Mouse (Mus musculus): Measurements from ENCODE around the gene Gpx3. TPM values are rescaled to one million over a fixed set of nuclear protein-coding genes. Genes with fewer than 3 reads are reported as not detected.

Gpx3 gene
- polyA plus RNA-seq, 1 experiment from 2014 or later = 89.8 TPM

DNA sequence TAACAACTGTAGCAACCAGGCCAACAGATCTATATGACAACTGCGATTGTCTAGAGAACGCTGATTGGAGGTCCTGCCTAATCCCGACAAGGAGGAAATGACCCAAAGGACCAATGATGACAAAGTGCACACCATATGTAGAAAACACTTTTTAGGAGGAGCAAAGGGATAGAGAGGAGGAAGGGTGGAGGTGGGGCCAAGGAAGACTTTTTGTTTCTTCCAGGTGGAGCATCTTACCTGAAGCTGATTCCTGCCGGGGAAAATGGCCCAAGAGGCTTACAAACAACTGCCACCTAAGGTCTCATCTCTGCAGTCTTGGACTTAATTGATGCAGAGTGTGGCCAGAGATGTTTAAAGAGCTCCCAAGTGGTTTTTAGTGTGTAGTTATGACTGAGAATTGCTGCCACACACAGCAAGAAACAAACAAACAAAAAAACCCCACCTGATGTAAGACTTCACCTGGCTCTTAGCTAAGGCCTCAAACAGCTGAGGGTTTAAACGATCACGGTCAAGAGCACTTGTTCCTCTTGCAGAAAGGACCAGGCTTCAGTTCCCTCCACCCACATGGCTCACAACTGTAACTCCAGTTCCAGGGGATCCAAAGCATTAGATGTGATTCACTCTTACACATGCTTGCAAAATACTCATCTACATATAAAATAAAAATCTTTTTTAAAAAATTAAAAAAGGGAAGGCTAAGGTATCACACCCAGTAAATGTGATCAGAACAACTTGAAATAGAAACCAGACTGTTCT, 36.7 kb upstream of the Gpx3 start:
- Histone ChIP-seq H3K27me3 (replicated peaks; ENCODE audit: control insufficient read depth, insufficient read depth, low read length) (no peaks in the 10 kb centered on the region), H3K9me3 (ENCODE audit: control insufficient read depth, low read length) (no peaks in the 10 kb centered on the region), H3K9ac (ENCODE audit: low read depth, low read length) (peak overlapping the region; percentile 98), H3K4me1 (ENCODE audit: control insufficient read depth, insufficient read depth, low read length) (peaks cover 17% of the 10 kb centered on the region), H3K4me2 (ENCODE audit: low read depth, low read length) (peak overlapping the region; percentile 62), H3K4me3 (ENCODE audit: low read depth, low read length) (peak overlapping the region; percentile 90), H3K36me3 (ENCODE audit: control insufficient read depth, insufficient read depth, low read length) (peaks cover 12% of the 10 kb centered on the region), H3K27ac (replicated peaks; ENCODE audit: low read depth, low read length) (peak overlapping the region; percentile 92)
- DNase-seq (ENCODE audit: low spot score) = no peak
- WGBS = 71% methylated on average over 6 of the region's 6 CpGs
- no peak for ATAC-seq (ENCODE audit: low read depth)

DNA sequence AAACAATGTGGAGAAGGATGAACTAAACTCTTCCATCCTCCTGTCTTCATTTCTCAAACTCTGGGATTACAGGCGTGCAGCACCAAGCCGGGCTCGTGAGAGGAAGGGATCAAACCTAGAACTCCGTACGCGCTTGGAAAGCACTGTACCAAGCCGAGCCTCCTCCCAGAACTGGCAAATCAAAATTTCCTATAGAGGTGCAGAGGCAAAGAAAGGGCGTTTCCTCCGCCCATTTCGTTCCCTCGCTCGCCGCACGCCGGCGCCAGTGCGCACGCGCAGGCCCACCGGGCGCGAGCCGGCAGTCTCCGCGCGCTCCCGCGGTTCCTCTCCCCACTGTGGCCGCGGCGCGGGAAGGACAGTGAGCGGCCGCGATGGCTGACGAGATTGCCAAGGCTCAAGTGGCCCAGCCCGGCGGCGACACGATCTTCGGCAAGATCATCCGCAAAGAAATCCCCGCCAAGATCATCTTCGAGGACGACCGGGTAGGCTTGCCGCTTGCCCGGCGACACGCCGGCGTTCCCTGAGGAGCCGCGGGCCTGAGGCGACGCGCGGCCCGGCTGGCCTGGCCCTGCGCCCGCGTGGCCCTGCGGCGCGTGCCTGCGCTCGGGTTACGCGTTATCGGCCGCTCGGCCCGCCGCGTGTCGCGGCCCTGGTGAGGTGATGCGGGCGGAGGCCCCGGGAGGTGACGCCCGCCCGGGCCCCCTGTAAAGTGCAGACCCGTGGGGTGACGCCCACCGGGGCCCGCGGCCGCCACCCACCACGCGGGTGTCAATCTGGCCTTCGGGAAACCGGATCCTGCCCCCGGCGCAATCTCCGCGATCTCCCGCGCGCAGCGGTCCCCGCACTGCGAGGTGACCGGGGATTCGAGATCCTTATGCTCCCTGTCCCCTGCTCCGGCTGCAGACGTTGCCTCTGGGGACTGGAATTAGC, 35.9 kb upstream of the Gpx3 start, which contains the start of gene Hint1:
Hint1 (plus strand) TSS at position 265 of the 930 bp plus-strand sequence.
- H3K27me3 ChIP-seq (replicated peaks; ENCODE audit: control insufficient read depth, insufficient read depth, low read length) = no peaks in the 10 kb centered on the region
- peak within 1 kb of the TSS; percentile 92 for H3K27ac ChIP-seq (replicated peaks; ENCODE audit: low read depth, low read length)
- peaks cover 21% of the 10 kb centered on the region for H3K36me3 ChIP-seq (ENCODE audit: control insufficient read depth, insufficient read depth, low read length)
- H3K4me3 ChIP-seq (ENCODE audit: low read depth, low read length) = peak within 1 kb of the TSS; percentile 90
- DNase-seq (ENCODE audit: low spot score) (peak; percentile 94), ATAC-seq (ENCODE audit: low read depth) (peak; percentile 89)
- peak within 1 kb of the TSS; percentile 62 for H3K4me2 ChIP-seq (ENCODE audit: low read depth, low read length)
- peak within 1 kb of the TSS; percentile 98 for H3K9ac ChIP-seq (ENCODE audit: low read depth, low read length)
- peaks cover 13% of the 10 kb centered on the region for H3K4me1 ChIP-seq (ENCODE audit: control insufficient read depth, insufficient read depth, low read length)
- H3K9me3 ChIP-seq (ENCODE audit: control insufficient read depth, low read length) = no peaks in the 10 kb centered on the region
- 0% methylated on average over 62 of the region's 107 CpGs for WGBS

DNA sequence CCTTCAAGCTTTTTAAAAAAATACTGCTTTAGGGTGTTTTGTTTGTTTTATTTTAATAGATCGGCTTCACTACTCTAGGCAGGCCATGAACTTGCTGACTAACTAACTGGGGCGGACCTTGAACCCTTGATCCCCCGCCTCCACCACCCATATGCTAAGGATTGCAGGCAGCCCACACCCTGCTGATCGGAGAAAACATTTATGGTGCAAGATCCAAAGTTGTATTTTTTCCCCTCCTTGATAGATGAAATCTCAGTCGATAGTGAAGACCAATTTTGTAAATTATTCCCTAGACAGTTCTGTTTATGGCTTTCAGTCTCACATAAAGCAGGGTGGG, 35.2 kb upstream of the Gpx3 start:
- peak overlapping the region; percentile 62 for H3K4me2 ChIP-seq (ENCODE audit: low read depth, low read length)
- ATAC-seq (ENCODE audit: low read depth) (no peak; the same call in 1 of the 2 replicates), DNase-seq (ENCODE audit: low spot score) (peak; percentile 24)
- H3K27me3 ChIP-seq (replicated peaks; ENCODE audit: control insufficient read depth, insufficient read depth, low read length) = no peaks in the 10 kb centered on the region
- peaks cover 27% of the 10 kb centered on the region for H3K36me3 ChIP-seq (ENCODE audit: control insufficient read depth, insufficient read depth, low read length)
- WGBS = 2% methylated on average over 5 of the region's 5 CpGs
- H3K9ac ChIP-seq (ENCODE audit: low read depth, low read length) = peak overlapping the region; percentile 98
- no peaks in the 10 kb centered on the region for H3K9me3 ChIP-seq (ENCODE audit: control insufficient read depth, low read length)
- peak overlapping the region; percentile 92 for H3K27ac ChIP-seq (replicated peaks; ENCODE audit: low read depth, low read length)
- H3K4me1 ChIP-seq (ENCODE audit: control insufficient read depth, insufficient read depth, low read length) = peaks cover 13% of the 10 kb centered on the region
- peak overlapping the region; percentile 90 for H3K4me3 ChIP-seq (ENCODE audit: low read depth, low read length)

DNA sequence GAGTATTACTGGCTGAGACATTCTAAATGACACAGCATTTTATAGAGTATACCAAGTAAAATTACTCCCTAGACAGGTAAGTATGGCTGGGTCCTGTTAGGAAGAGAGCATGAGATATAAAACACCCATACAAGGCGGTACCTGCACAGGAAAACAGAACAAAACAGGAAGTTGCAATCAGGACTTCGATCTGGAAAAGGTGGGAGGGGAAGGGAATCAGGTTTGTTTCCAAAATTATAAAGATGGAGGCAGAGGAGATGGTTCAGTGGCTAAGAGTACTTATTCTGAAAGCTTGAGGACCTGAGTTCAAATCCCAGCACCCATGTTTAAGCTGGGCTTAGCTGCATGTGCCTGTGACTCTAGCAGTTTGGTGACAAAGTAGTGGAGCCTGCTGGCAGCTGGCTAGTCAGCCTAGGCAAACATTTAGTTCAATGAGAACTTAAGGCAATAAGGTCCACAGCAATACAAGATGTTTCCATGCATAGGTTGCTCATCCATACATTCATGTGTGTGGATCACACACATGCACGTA, 34.3 kb upstream of the Gpx3 start:
- WGBS = 79% methylated on average over 3 of the region's 3 CpGs
- H3K9ac ChIP-seq (ENCODE audit: low read depth, low read length) = no peak overlapping the region; the same call in 1 of the 2 replicates
- DNase-seq (ENCODE audit: low spot score) = no peak
- H3K4me2 ChIP-seq (ENCODE audit: low read depth, low read length) = peak overlapping the region; percentile 62
- H3K27me3 ChIP-seq (replicated peaks; ENCODE audit: control insufficient read depth, insufficient read depth, low read length) = no peaks in the 10 kb centered on the region
- peaks cover 32% of the 10 kb centered on the region for H3K36me3 ChIP-seq (ENCODE audit: control insufficient read depth, insufficient read depth, low read length)
- H3K4me1 ChIP-seq (ENCODE audit: control insufficient read depth, insufficient read depth, low read length) = peaks cover 13% of the 10 kb centered on the region
- H3K27ac ChIP-seq (replicated peaks; ENCODE audit: low read depth, low read length) = no peak overlapping the region
- peak overlapping the region; percentile 90 for H3K4me3 ChIP-seq (ENCODE audit: low read depth, low read length)
- H3K9me3 ChIP-seq (ENCODE audit: control insufficient read depth, low read length) = no peaks in the 10 kb centered on the region
- no peak for ATAC-seq (ENCODE audit: low read depth)

DNA sequence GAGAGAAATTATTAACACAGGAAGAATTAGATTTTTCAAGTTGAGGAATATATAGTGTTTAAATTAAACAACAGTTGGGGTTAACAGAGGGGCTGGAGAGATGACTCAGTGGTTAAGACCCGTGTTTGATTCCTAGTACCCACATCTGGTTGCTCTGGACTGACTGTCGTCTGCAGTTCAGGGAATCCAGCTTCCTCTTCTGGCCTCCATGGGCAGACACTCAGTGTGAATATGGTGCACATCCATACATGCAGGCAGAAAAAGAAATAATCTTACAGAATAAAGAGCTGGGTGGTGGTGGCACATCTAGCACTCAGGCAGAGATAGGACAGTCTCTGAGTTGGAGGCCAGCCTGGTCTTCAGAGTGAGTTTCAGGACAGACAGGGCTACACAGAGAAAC, 33.8 kb upstream of the Gpx3 start:
- Histone ChIP-seq H3K9me3 (ENCODE audit: control insufficient read depth, low read length) (no peaks in the 10 kb centered on the region), H3K27me3 (replicated peaks; ENCODE audit: control insufficient read depth, insufficient read depth, low read length) (no peaks in the 10 kb centered on the region), H3K4me2 (ENCODE audit: low read depth, low read length) (peak overlapping the region; percentile 62; the same call in 1 of the 2 replicates), H3K9ac (ENCODE audit: low read depth, low read length) (no peak overlapping the region), H3K4me3 (ENCODE audit: low read depth, low read length) (no peak overlapping the region), H3K27ac (replicated peaks; ENCODE audit: low read depth, low read length) (no peak overlapping the region), H3K36me3 (ENCODE audit: control insufficient read depth, insufficient read depth, low read length) (peaks cover 36% of the 10 kb centered on the region), H3K4me1 (ENCODE audit: control insufficient read depth, insufficient read depth, low read length) (peaks cover 13% of the 10 kb centered on the region)
- ATAC-seq (ENCODE audit: low read depth) (no peak), DNase-seq (ENCODE audit: low spot score) (no peak)
- 67% methylated on average over 2 of the region's 2 CpGs for WGBS

DNA sequence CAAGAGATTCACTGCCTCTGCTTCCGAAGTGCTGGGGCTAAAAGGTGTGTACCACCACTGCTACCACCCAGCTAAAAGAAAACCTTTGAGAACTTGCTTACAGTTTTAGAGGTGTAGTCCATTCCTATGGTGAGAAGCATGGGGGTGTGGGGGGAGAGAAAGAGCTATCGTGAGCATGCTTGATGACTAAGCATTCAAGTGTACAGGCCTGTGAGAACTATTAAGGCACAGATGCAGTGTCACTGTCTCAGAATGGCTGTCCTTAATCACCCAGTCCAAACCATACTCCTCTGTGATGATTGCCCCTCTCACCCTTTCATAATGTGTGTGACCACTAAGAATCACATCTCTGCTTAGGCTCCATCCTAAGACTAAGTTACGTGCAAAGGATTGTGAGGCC, 32.9 kb upstream of the Gpx3 start:
- no peak overlapping the region for H3K4me2 ChIP-seq (ENCODE audit: low read depth, low read length)
- peaks cover 13% of the 10 kb centered on the region for H3K4me1 ChIP-seq (ENCODE audit: control insufficient read depth, insufficient read depth, low read length)
- ATAC-seq (ENCODE audit: low read depth) (no peak), DNase-seq (ENCODE audit: low spot score) (no peak)
- H3K27ac ChIP-seq (replicated peaks; ENCODE audit: low read depth, low read length) = no peak overlapping the region
- peaks cover 44% of the 10 kb centered on the region for H3K36me3 ChIP-seq (ENCODE audit: control insufficient read depth, insufficient read depth, low read length)
- H3K9me3 ChIP-seq (ENCODE audit: control insufficient read depth, low read length) = no peaks in the 10 kb centered on the region
- H3K9ac ChIP-seq (ENCODE audit: low read depth, low read length) = no peak overlapping the region
- 83% methylated on average over 3 of the region's 3 CpGs for WGBS
- no peak overlapping the region for H3K4me3 ChIP-seq (ENCODE audit: low read depth, low read length)
- H3K27me3 ChIP-seq (replicated peaks; ENCODE audit: control insufficient read depth, insufficient read depth, low read length) = no peaks in the 10 kb centered on the region

DNA sequence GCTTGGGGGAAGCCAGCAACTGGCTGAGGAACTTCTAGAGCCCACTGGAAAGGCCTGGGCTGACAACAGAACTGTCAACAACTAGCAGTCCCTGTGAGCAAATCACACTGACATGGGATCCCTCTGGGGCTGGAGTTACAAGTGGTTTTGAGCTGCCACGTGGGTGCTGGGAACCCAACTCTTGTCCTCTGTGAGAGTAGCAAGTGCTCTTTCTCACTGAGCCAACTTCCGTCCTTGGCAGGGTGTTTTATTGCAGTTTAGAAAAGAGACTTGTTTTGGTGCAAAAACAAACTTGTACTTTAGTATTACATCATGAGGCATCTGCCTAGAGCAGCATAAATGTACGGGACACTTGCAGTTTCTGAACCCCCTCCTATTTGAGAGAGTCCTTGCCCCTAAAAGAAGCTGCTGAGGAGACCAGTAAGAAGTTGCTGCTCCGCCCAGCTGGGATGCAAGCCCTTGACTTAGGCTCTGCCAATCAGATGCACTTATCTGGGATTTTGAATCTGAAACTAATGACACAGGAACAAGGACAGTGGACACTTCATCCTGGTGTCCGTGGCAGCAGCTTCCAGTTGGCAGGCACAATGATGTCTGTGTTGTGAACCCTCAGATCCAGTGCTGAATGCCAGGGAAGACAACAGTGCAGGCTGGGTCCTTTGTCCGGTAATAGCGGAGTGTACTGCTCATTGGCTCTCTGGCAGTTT, 30.3 kb upstream of the Gpx3 start:
- H3K9ac ChIP-seq (ENCODE audit: low read depth, low read length) = no peak overlapping the region
- DNase-seq (ENCODE audit: low spot score) = no peak
- peaks cover 9% of the 10 kb centered on the region for H3K4me1 ChIP-seq (ENCODE audit: control insufficient read depth, insufficient read depth, low read length)
- H3K27me3 ChIP-seq (replicated peaks; ENCODE audit: control insufficient read depth, insufficient read depth, low read length) = no peaks in the 10 kb centered on the region
- H3K9me3 ChIP-seq (ENCODE audit: control insufficient read depth, low read length) = no peaks in the 10 kb centered on the region
- H3K4me2 ChIP-seq (ENCODE audit: low read depth, low read length) = no peak overlapping the region
- 76% methylated on average over 7 of the region's 7 CpGs for WGBS
- H3K4me3 ChIP-seq (ENCODE audit: low read depth, low read length) = no peak overlapping the region
- H3K36me3 ChIP-seq (ENCODE audit: control insufficient read depth, insufficient read depth, low read length) = peaks cover 47% of the 10 kb centered on the region
- no peak for ATAC-seq (ENCODE audit: low read depth)
- H3K27ac ChIP-seq (replicated peaks; ENCODE audit: low read depth, low read length) = no peak overlapping the region

DNA sequence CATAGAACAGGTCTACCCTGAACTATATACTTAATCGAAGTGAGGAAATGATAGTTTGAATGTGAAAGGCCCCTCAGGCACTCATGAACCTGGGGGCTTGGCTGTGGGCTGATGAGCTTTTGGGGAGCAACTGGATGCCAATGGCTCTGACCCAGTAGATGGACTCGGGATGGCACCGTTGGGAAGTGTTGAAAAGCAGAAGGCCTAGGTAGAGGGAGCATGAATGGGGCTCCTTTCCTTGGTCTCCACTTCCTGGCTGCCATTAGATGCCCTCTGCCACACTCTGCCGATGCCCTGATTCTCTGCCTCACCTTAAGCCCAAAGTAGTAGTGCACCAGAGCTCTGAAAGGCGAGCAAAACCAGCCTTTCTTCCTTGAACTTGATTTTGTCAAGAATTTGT, 26.2 kb upstream of the Gpx3 start:
- Histone ChIP-seq H3K27ac (replicated peaks; ENCODE audit: low read depth, low read length) (no peak overlapping the region), H3K9me3 (ENCODE audit: control insufficient read depth, low read length) (no peaks in the 10 kb centered on the region), H3K9ac (ENCODE audit: low read depth, low read length) (no peak overlapping the region), H3K36me3 (ENCODE audit: control insufficient read depth, insufficient read depth, low read length) (peaks cover 30% of the 10 kb centered on the region), H3K27me3 (replicated peaks; ENCODE audit: control insufficient read depth, insufficient read depth, low read length) (no peaks in the 10 kb centered on the region), H3K4me1 (ENCODE audit: control insufficient read depth, insufficient read depth, low read length) (no peaks in the 10 kb centered on the region), H3K4me2 (ENCODE audit: low read depth, low read length) (no peak overlapping the region), H3K4me3 (ENCODE audit: low read depth, low read length) (no peak overlapping the region)
- DNase-seq (ENCODE audit: low spot score) (no peak), ATAC-seq (ENCODE audit: low read depth) (no peak)
- 91% methylated on average over 5 of the region's 5 CpGs for WGBS

Data from embryonic facial prominence, embryonic 14.5 days (tissue).